Mouse (Mus musculus) C2C12 (cell line): ENCODE data around the gene F5.

Source experiments
- CEBPB ChIP-seq: IDR thresholded peaks from one replicate; pipeline ENCODE4 v1.6.1; 2011; ENCODE audit warnings: low read depth, mild to moderate bottlenecking, control low read depth, moderate library complexity
- CTCF ChIP-seq: IDR thresholded peaks from one replicate; pipeline ENCODE4 v1.5.1; 2011; ENCODE audit not compliant: control insufficient read depth, insufficient read depth, insufficient read length
- FOSL1 ChIP-seq: IDR thresholded peaks from one replicate; pipeline ENCODE4 v1.8.0; 2011; ENCODE audit warnings: mild to moderate bottlenecking, low read length; ENCODE audit not compliant: poor library complexity, insufficient read depth, severe bottlenecking
- MAX ChIP-seq: IDR thresholded peaks from one replicate; pipeline ENCODE4 v1.6.1; 2011; ENCODE audit warnings: mild to moderate bottlenecking, control low read depth
- MYOD1 ChIP-seq: IDR thresholded peaks from one replicate; pipeline ENCODE4 v1.6.1; 2011; ENCODE audit warnings: low read depth; ENCODE audit not compliant: control insufficient read depth, insufficient read length
- MYOG ChIP-seq: IDR thresholded peaks from one replicate; pipeline ENCODE4 v1.6.1; 2011; ENCODE audit not compliant: control insufficient read depth, insufficient read length; ENCODE audit errors: extremely low read depth
- USF1 ChIP-seq: IDR thresholded peaks from one replicate; pipeline ENCODE4 v1.6.1; 2011; ENCODE audit warnings: low read depth, mild to moderate bottlenecking, control low read depth, moderate library complexity

GRCm38 (mm10) chr1:164236078-164236477, 84.4 kb downstream of the F5 start:
- TF ChIP-seq MAX: no peak
- TF ChIP-seq CTCF: no peak
- no peak for TF ChIP-seq CEBPB
- TF ChIP-seq USF1: no peak
- TF ChIP-seq MYOG: no peak
- TF ChIP-seq FOSL1: no peak
- TF ChIP-seq MYOD1: no peak
